Mouse (Mus musculus) heart, embryonic 14.5 days (tissue): ENCODE results near the gene Rab5a. TPM values are rescaled to one million over a fixed set of nuclear protein-coding genes. Genes with fewer than 3 reads are reported as not detected.
A peak's percentile ranks its signal among the peaks of the same experiment; 100 is the strongest.

Experiments used
- ATAC-seq: fragments of 200-750 bp; cut with Nextera tagmentation; 2 replicates; pipeline ENCODE4 v1.8.0; 2017; ENCODE audit warnings: low read depth, moderate TSS enrichment; ENCODE audit not compliant: insufficient number of reproducible peaks, insufficient read depth, low FRiP score
- H3K27ac ChIP-seq, 2 experiments: fragments of 200-500 bp in 1 of 2; fragments of 300-500 bp in 1 of 2; sonication (generic) in 1 of 2; replicated peaks in 1 of 2; 2 replicates each; pipeline ENCODE4 v1.5.1; 2012 to 2014; ENCODE audit warnings: low read depth in 2 of 2, low read length in 2 of 2, control low read depth in 1 of 2, mild to moderate bottlenecking in 1 of 2, mixed read lengths in 1 of 2; ENCODE audit not compliant: control insufficient read depth in 1 of 2, insufficient read depth in 1 of 2
- H3K27me3 ChIP-seq: fragments of 300-500 bp; sonication (generic); 2 replicates; pipeline ENCODE4 v1.6.1; 2014; ENCODE audit warnings: mild to moderate bottlenecking, low read length, control low read depth; ENCODE audit not compliant: control insufficient read depth, insufficient read depth
- H3K36me3 ChIP-seq: fragments of 300-500 bp; sonication (generic); 2 replicates; pipeline ENCODE4 v1.6.1; 2014; ENCODE audit warnings: mild to moderate bottlenecking, control low read depth, low read length, mixed read lengths; ENCODE audit not compliant: control insufficient read depth, insufficient read depth
- H3K4me1 ChIP-seq, 2 experiments: fragments of 200-500 bp in 1 of 2; fragments of 300-500 bp in 1 of 2; sonication (generic) in 1 of 2; 2 replicates each; pipeline ENCODE4 v1.6.1; 2012 to 2014; ENCODE audit warnings: low read length in 2 of 2, control low read depth in 1 of 2, mixed read lengths in 1 of 2; ENCODE audit not compliant: control insufficient read depth in 2 of 2, insufficient read depth in 2 of 2
- H3K4me2 ChIP-seq: fragments of 300-500 bp; sonication (generic); 2 replicates; pipeline ENCODE4 v1.6.1; 2014; ENCODE audit warnings: mild to moderate bottlenecking, low read length
- H3K4me3 ChIP-seq, 2 experiments: fragments of 200-500 bp in 1 of 2; fragments of 300-500 bp in 1 of 2; sonication (generic) in 1 of 2; 2 replicates each; pipeline ENCODE4 v1.5.1; 2012 to 2014; ENCODE audit warnings: low read length in 2 of 2, mild to moderate bottlenecking in 2 of 2, control low read depth in 1 of 2, low read depth in 1 of 2, moderate library complexity in 1 of 2; ENCODE audit not compliant: control insufficient read depth in 1 of 2, insufficient read depth in 1 of 2
- H3K9ac ChIP-seq: fragments of 300-500 bp; sonication (generic); 2 replicates; pipeline ENCODE4 v1.6.1; 2014; ENCODE audit warnings: mild to moderate bottlenecking, low read length
- H3K9me3 ChIP-seq: fragments of 300-500 bp; sonication (generic); 2 replicates; pipeline ENCODE4 v1.6.1; 2016; ENCODE audit warnings: low read length, control low read depth; ENCODE audit not compliant: control insufficient read depth
- WGBS: fragments of 180-500 bp; shearing (Covaris S2); extraction: QIAGEN DNeasy Blood & Tissue Kit; methylation state at CpG from one replicate; pipeline ENCODE4 v1.1.7; 2014; 5-methylcytosine and 5-hydroxymethylcytosine counted together
- polyA plus RNA-seq: library from polyadenylated mRNA; unstranded; fragments of >200 nt; fragmentation: Nextera tagmentation; extraction: Ambion mirVana; gene quantifications from 2 replicates; pipeline ENCODE4 v1.2.1, GENCODE M21; 2014

The Rab5a gene
- 79.3 and 80.4 TPM in 2 replicates for polyA plus RNA-seq

DNA sequence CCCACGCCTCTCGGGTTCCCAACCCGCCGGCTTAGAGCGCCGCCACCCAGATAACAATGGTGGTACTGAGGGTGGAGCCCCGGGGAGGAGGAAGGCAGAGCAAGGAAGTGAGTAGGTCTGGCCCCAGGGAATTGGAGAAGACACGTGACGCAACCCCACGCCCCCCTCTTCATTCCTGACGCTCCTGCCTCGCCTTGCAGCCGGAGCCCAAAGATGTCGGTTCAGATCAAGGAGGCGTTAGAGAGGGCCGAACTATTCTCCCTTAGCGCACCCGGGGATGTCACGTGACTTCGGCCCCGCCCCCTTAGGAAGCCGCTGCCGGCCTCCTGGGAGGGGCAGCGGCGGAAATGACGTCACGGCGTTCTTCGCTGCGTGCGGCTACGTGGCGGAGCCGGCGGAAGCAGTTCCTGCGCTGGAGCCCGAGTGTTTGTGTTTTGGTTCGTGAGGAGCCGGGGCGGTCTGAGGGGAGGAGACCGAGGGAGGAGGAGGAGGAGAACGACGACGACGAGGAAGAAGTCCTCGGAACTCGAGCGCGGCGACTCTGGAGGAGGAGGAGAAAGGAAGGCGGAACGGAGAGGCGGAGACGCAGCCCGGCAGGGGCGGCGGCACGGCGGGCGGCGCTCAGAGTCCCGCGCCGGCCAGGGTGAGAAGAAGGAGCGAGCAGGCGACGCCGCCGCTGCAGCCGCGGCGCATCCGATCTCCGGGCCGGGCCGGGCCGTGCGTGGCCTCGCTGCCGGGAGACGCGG, at the start of gene Rab5a:
Gene Rab5a, plus strand, starts transcription at position 377 of the 746 bp plus-strand sequence.
- WGBS: under 1% methylated on average over 75 of the region's 82 CpGs
- Histone ChIP-seq H3K4me2 (peak within 1 kb of the TSS; percentile 80), H3K27me3 (no peaks in the 10 kb centered on the region), H3K9ac (peak within 1 kb of the TSS; percentile 89), H3K36me3 (peaks cover 4% of the 10 kb centered on the region), H3K9me3 (no peaks in the 10 kb centered on the region), H3K27ac (peak within 1 kb of the TSS; percentile 96 to 99), H3K4me3 (peak within 1 kb of the TSS; percentile 77 to 91), H3K4me1 (peaks cover 2 to 24% of the 10 kb centered on the region in 2 experiments)
- ATAC-seq: peak; percentile 96

DNA sequence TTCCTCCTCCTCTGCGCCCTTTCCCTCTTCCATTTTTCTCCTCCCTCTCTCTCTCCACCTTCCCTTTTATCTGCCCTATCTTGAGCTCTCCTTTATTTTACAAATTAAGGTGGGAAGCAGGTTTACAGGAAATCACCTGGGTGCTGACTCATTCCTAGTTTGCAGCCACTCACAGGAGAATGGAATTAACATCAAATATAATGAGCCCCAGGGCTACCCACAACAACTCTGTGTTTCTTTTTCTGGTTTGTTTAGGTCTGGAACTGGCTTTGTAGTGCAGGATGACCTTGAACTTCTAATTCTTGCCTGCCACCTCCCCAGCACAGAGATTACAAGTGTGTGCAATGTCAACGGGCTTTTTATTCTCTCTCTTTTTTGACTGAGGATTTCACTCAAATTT, 22.9 kb upstream of the Rab5a start:
- ATAC-seq: no peak
- Histone ChIP-seq H3K4me1 (no peaks in the 10 kb centered on the region), H3K9ac (no peak overlapping the region), H3K4me2 (no peak overlapping the region), H3K36me3 (no peaks in the 10 kb centered on the region), H3K4me3 (no peak overlapping the region), H3K27me3 (no peaks in the 10 kb centered on the region), H3K27ac (no peak overlapping the region), H3K9me3 (no peaks in the 10 kb centered on the region)
- 71% methylated on average over 2 of the region's 2 CpGs for WGBS

DNA sequence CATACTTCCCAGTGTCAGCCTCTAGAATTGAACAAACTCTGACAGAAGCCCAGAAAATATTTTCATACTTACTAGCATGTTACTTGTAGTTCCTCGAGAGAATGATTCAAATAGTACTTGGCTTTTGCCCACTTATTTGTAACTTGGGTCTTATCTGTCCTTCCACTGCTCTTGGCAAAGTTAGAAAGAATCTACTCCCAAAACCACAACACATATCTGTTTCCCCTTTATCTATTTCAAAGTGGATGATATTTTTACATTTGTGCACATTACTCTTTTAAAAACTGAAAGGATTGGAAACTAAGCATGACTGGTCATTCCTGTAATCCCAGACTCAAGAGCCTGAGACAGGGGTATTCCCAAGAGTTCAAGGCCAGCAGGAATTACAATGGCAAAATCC, 22.3 kb upstream of the Rab5a start:
- no peak for ATAC-seq
- Histone ChIP-seq H3K36me3 (no peaks in the 10 kb centered on the region), H3K9ac (no peak overlapping the region), H3K4me2 (no peak overlapping the region), H3K9me3 (no peaks in the 10 kb centered on the region), H3K4me3 (no peak overlapping the region), H3K27me3 (no peaks in the 10 kb centered on the region), H3K4me1 (no peaks in the 10 kb centered on the region), H3K27ac (no peak overlapping the region)
- WGBS: 29% methylated on average over 1 of the region's 1 CpGs

DNA sequence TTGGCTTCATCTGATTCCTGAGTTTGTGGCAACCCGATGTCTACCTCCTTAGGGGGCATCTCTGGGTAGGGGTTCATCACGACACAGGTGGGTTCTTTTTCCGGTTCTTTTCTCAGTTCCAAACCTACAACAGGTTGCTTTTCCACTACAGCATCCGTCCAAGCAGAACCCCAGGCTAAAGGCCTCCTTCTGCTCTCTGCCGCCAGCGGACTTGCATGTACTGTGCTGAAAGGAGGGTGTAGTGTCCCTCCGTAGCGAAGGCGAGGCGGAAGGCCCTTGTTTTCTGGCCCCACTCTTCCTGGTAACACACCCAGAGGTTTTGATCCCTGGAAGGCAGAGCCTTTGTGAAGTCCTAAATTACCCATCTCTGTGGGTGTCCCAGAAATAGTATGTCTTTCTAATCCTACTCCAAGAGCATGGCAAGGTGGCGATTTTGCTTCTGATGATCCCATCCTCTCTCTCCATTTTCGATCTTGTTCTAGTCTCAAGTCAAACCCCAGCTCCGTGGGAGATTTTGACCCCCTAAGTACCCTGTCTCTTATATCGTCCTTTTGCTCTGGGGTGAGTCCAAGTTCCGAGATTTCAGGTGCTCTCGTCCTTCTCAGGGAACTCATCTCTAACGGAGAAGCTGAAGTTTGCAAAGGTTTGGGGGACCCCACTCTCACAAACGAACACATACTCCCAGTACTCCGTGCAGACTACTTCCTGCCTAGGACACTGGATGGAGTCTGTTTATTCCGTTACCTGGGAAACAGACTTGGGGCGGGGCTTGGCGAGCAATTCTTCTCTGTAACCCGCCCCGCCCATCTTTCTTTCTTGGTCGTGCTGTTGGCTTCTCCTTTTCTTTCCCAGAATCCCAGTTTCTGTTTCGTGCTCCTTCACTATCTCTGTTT, 16.2 kb upstream of the Rab5a start, which contains the start of gene Efhb:
Gene Efhb, minus strand, starts transcription at position 719 of the 893 bp plus-strand sequence.
- Histone ChIP-seq H3K27me3 (no peaks in the 10 kb centered on the region), H3K27ac (no peak within 1 kb of the TSS; a peak in 1 of 4 replicates), H3K4me1 (no peaks in the 10 kb centered on the region), H3K4me2 (peak within 1 kb of the TSS; percentile 82), H3K36me3 (no peaks in the 10 kb centered on the region), H3K4me3 (peak within 1 kb of the TSS; percentile 40 to 56), H3K9ac (peak within 1 kb of the TSS; percentile 64), H3K9me3 (no peaks in the 10 kb centered on the region)
- ATAC-seq: peak; percentile 83
- WGBS: 21% methylated on average over 26 of the region's 26 CpGs

DNA sequence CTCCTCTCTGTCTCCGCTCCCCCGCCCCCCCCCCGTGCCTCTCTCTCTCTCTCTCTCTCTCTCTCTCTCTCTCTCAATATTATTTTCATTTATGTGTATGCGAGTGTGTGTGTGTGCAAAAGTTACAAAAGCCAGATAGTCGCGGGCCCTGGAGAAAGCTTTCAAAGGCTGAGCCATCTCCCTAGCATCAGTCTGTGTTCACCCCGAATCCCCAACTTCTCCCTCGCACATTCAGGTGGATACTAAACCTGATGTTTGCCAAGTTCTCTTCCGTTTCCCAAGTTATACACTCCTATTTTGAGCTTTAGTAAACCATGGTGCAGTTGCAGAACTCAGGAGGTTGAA, 15.6 kb upstream of the Rab5a start:
- H3K27ac ChIP-seq: no peak overlapping the region; a peak in 1 of 4 replicates
- H3K4me1 ChIP-seq: no peaks in the 10 kb centered on the region
- peak overlapping the region; percentile 40 to 56 for H3K4me3 ChIP-seq
- no peaks in the 10 kb centered on the region for H3K36me3 ChIP-seq
- peak overlapping the region; percentile 64 for H3K9ac ChIP-seq
- H3K4me2 ChIP-seq: peak overlapping the region; percentile 82
- no peaks in the 10 kb centered on the region for H3K27me3 ChIP-seq
- ATAC-seq: no peak
- WGBS: 17% methylated on average over 6 of the region's 9 CpGs
- H3K9me3 ChIP-seq: no peaks in the 10 kb centered on the region

DNA sequence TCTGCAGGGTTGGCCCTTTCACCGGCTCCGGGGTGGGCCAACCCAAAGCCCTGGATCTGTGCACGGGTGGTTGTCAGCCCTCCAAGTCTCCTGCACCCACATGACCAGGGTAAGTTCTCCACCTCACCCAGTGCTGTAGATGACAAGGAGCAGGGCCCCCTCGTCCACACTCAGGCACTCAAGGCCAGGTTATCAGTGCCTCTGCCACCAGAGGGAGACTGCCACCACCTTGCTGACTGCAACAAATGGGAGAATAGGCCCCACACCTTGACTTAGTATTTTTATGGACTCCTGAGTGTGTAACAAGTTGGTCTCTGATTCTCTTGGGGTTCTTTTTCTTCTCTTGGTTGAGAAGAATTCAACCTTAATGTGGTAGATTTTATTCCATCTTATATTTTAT, 13.5 kb upstream of the Rab5a start:
- WGBS: 51% methylated on average over 4 of the region's 4 CpGs
- H3K4me3 ChIP-seq: no peak overlapping the region
- no peak overlapping the region for H3K4me2 ChIP-seq
- no peak overlapping the region for H3K27ac ChIP-seq
- H3K27me3 ChIP-seq: no peaks in the 10 kb centered on the region
- ATAC-seq: no peak
- no peaks in the 10 kb centered on the region for H3K9me3 ChIP-seq
- no peaks in the 10 kb centered on the region for H3K36me3 ChIP-seq
- H3K9ac ChIP-seq: no peak overlapping the region
- no peaks in the 10 kb centered on the region for H3K4me1 ChIP-seq

DNA sequence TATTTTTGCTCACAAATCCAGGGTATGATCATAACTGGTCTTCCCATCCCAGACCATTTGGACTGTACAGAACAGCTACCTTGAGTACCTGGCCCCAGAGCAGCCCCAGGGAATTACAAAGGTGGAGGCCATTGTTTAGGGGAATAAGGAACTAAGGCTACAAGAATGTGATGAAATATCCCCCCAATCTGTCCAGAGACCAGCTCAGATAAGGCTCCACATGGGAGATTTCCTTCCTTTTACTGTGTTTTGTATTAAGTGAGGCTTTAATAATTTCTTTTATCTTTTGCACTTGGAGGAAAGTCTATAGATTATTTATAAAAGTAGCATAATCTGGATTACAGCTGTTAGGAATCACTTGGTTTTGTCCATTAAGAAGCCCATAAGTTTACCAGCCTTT, 10.3 kb upstream of the Rab5a start:
- Histone ChIP-seq H3K4me2 (no peak overlapping the region), H3K4me1 (no peaks in the 10 kb centered on the region), H3K9ac (no peak overlapping the region), H3K4me3 (no peak overlapping the region), H3K36me3 (no peaks in the 10 kb centered on the region), H3K27ac (no peak overlapping the region), H3K27me3 (no peaks in the 10 kb centered on the region), H3K9me3 (no peaks in the 10 kb centered on the region)
- ATAC-seq: no peak
